Comparison of ENCODE assay signal across 22 mouse cellular contexts in genomic region chr11:113816439-113816838, GRCm38 (mm10).
DNase-seq lines count a peak whose midpoint lies in the region; ATAC-seq and TF ChIP-seq lines count a peak whose summit lies in the region.
"Had no signal": no experiment of that assay in that cellular context is flagged by ENCODE, and none has a peak within 500 bp of the region (broad histone marks: within the 10 kb centered on the region; RNA-seq: fewer than 3 reads in every experiment).

No protein-coding gene starts in this region.

- H3K4me2 ChIP-seq in forebrain, embryonic 14.5 days (ENCODE audit: low read length): no peak overlapping the region
- H3K4me2 ChIP-seq in forebrain, embryonic 11.5 days (ENCODE audit: low read depth, low read length, severe bottlenecking): no peak overlapping the region
- H3K4me2 ChIP-seq in myocyte (ENCODE audit: low read depth): peak overlapping the region; percentile 18
- H3K4me2 ChIP-seq: embryonic facial prominence, embryonic 12.5 days; heart, embryonic 11.5 days; liver, embryonic 13.5 days had no signal

- H3K36me3 ChIP-seq in forebrain, embryonic 14.5 days (ENCODE audit: control insufficient read depth, insufficient read depth, low read length): no peaks in the 10 kb centered on the region
- no peaks in the 10 kb centered on the region for H3K36me3 ChIP-seq in forebrain, embryonic 11.5 days (ENCODE audit: control insufficient read depth, insufficient read depth, low read length)
- no peaks in the 10 kb centered on the region for H3K36me3 ChIP-seq in myocyte (ENCODE audit: control insufficient read depth, insufficient read depth)
- H3K36me3 ChIP-seq: embryonic facial prominence, embryonic 12.5 days; liver, embryonic 13.5 days had no signal

- H3K79me2 ChIP-seq in myocyte (ENCODE audit: control insufficient read depth, insufficient read depth): no peaks in the 10 kb centered on the region

- H3K4me1 ChIP-seq in forebrain, embryonic 14.5 days (ENCODE audit: control insufficient read depth, insufficient read depth, low read length): no peaks in the 10 kb centered on the region
- no peaks in the 10 kb centered on the region for H3K4me1 ChIP-seq in forebrain, embryonic 11.5 days (replicated peaks; ENCODE audit: control insufficient read depth, insufficient read depth, low read length)
- H3K4me1 ChIP-seq: embryonic facial prominence, embryonic 12.5 days had no signal

- DNase-seq in forebrain, embryonic 14.5 days (ENCODE audit: low spot score): peak; percentile 72
- no peak for DNase-seq in forebrain, embryonic 11.5 days (ENCODE audit: low spot score)
- peak; percentile 25 for DNase-seq in left cerebral cortex, adult 11 months (ENCODE audit: low spot score)
- DNase-seq in left cerebral cortex, adult 2 months (ENCODE audit: extremely low spot score in 1 of 2, low spot score in 2 of 2): no peak
- DNase-seq in brain, embryonic 18.5 days (ENCODE audit: low read depth, low spot score): peak; percentile 63
- DNase-seq in ovary, postnatal 36 days (ENCODE audit: low spot score): no peak
- DNase-seq: cerebellum, adult 2 months; cerebellum, postnatal 25 days; gastrocnemius, postnatal 10 days; heart, adult 11 months; heart, postnatal 14 days; kidney, adult 2 months; kidney, postnatal 14 days; liver, embryonic 13.5 days; lung, adult 2 months had no signal

- no peak overlapping the region for H3K9ac ChIP-seq in forebrain, embryonic 14.5 days (ENCODE audit: low read length)
- H3K9ac ChIP-seq in forebrain, embryonic 11.5 days (ENCODE audit: low read length): no peak overlapping the region
- H3K9ac ChIP-seq: embryonic facial prominence, embryonic 12.5 days; liver, embryonic 13.5 days had no signal

- no peak overlapping the region for H3K4me3 ChIP-seq in forebrain, embryonic 14.5 days (ENCODE audit: low read depth, low read length)
- H3K4me3 ChIP-seq in forebrain, embryonic 11.5 days (ENCODE audit: low read depth, low read length): no peak overlapping the region
- H3K4me3 ChIP-seq in left cerebral cortex, adult 2 months: no peak overlapping the region
- H3K4me3 ChIP-seq in myocyte: no peak overlapping the region
- H3K4me3 ChIP-seq: embryonic facial prominence, embryonic 12.5 days; erythroblast, embryonic 14.5 days; liver, embryonic 13.5 days had no signal

- H3K27ac ChIP-seq in forebrain, embryonic 14.5 days (ENCODE audit: low read depth, low read length): peak overlapping the region; percentile 60; the same call in 1 of the 2 replicates
- no peak overlapping the region for H3K27ac ChIP-seq in forebrain, embryonic 11.5 days (ENCODE audit: low read depth, low read length)
- H3K27ac ChIP-seq in left cerebral cortex, adult 2 months: no peak overlapping the region
- H3K27ac ChIP-seq: embryonic facial prominence, embryonic 12.5 days; hindbrain, postnatal 0 days; liver, embryonic 13.5 days had no signal

- H3K9me3 ChIP-seq in forebrain, embryonic 14.5 days (replicated peaks; ENCODE audit: control insufficient read depth, low read length): no peaks in the 10 kb centered on the region
- no peaks in the 10 kb centered on the region for H3K9me3 ChIP-seq in forebrain, embryonic 11.5 days (ENCODE audit: control insufficient read depth, low read length)
- H3K9me3 ChIP-seq: embryonic facial prominence, embryonic 12.5 days; liver, embryonic 13.5 days had no signal

- H3K27me3 ChIP-seq in forebrain, embryonic 14.5 days (replicated peaks; ENCODE audit: control insufficient read depth, insufficient read depth, low read length): no peaks in the 10 kb centered on the region
- H3K27me3 ChIP-seq in forebrain, embryonic 11.5 days (ENCODE audit: control insufficient read depth, insufficient read depth, low read length): no peaks in the 10 kb centered on the region
- no peaks in the 10 kb centered on the region for H3K27me3 ChIP-seq in myocyte (ENCODE audit: control insufficient read depth, insufficient read depth, insufficient read length)

- ATAC-seq in forebrain, embryonic 14.5 days: no peak
- no peak for ATAC-seq in forebrain, embryonic 11.5 days (replicated peaks; ENCODE audit: low FRiP score)
- no peak for ATAC-seq in erythroblast, adult 5-6 weeks (replicated peaks; ENCODE audit: low FRiP score, poor library complexity, severe bottlenecking)
- ATAC-seq: hindbrain, postnatal 0 days; midbrain, embryonic 16.5 days had no signal

- intact Hi-C loops in left cerebral cortex, adult 2 months (cut with DNase I): loop anchor here (10.0 kb wide), 1 partner anchor 622 kb away; no protein-coding TSS in a partner anchor

- TF ChIP-seq CTCF in left cerebral cortex, adult 2 months (IDR thresholded peaks at IDR 0.05): no peak

- 84% methylated on average over 4 of the region's 4 CpGs for WGBS in forebrain, embryonic 14.5 days
- WGBS in forebrain, embryonic 11.5 days: 90% methylated on average over 4 of the region's 4 CpGs

- H3ac ChIP-seq in myocyte (ENCODE audit: control insufficient read depth, insufficient read length): no peak overlapping the region

- TF ChIP-seq POLR2A in myocyte (IDR thresholded peaks at IDR 0.05; ENCODE audit: insufficient read length, low read depth): no peak

TF ChIP-seq in myocyte, 11 proteins besides CTCF, POLR2A, EP300 and RAD21:
- TF ChIP-seq SRF (IDR thresholded peaks at IDR 0.05; ENCODE audit: control insufficient read depth, insufficient read length, low read depth) (no peak), TCF12 (IDR thresholded peaks at IDR 0.05; ENCODE audit: insufficient read depth, poor library complexity, severe bottlenecking) (no peak), USF1 (IDR thresholded peaks at IDR 0.05; ENCODE audit: low read depth) (no peak), MYOG (IDR thresholded peaks at IDR 0.05; ENCODE audit: control insufficient read depth in 1 of 3, insufficient read depth in 1 of 3, insufficient read length in 2 of 3, low read depth in 2 of 3) (no peak), CEBPB (IDR thresholded peaks at IDR 0.05; ENCODE audit: insufficient read depth, poor library complexity, severe bottlenecking) (no peak), POLR2AphosphoS2 (IDR thresholded peaks at IDR 0.05; ENCODE audit: insufficient read length, low read depth) (no peak), E2F4 (IDR thresholded peaks at IDR 0.05; ENCODE audit: insufficient read depth) (no peak), MAX (IDR thresholded peaks at IDR 0.05; ENCODE audit: low read depth) (no peak), MYOD1 (IDR thresholded peaks at IDR 0.05; ENCODE audit: control insufficient read depth in 1 of 3, insufficient read length in 2 of 3, low read depth in 2 of 3) (no peak), REST (IDR thresholded peaks at IDR 0.05; ENCODE audit: insufficient read depth, insufficient read length) (no peak), TCF3 (IDR thresholded peaks at IDR 0.05; ENCODE audit: insufficient read length, low read depth) (no peak)

Comparison
In these comparisons a context has a peak if more than half of its experiments do, and no peak if none do; other contexts are left out.
1. DNase-seq: peak in forebrain, embryonic 14.5 days (single experiment), left cerebral cortex, adult 11 months (single experiment) and brain, embryonic 18.5 days (single experiment); none in forebrain, embryonic 11.5 days (single experiment), left cerebral cortex, adult 2 months (0 of 2) and ovary, postnatal 36 days (single experiment).